Comparison of ENCODE assay signal across 14 mouse cellular contexts in genomic region chr4:140689873-140690655, GRCm38 (mm10). TPM values are rescaled to one million over a fixed set of nuclear protein-coding genes. Genes with fewer than 3 reads are reported as not detected.
DNase-seq lines count a peak whose midpoint lies in the region; ATAC-seq lines count a peak whose summit lies in the region.
"Had no signal": no experiment of that assay in that cellular context is flagged by ENCODE, and none has a peak within 500 bp of the region (broad histone marks: within the 10 kb centered on the region; RNA-seq: fewer than 3 reads in every experiment).

No protein-coding gene starts in this region.

- H3K4me3 ChIP-seq in embryonic facial prominence, embryonic 13.5 days, result no peak overlapping the region
- no peak overlapping the region for H3K4me3 ChIP-seq in embryonic facial prominence, embryonic 10.5 days
- H3K4me3 ChIP-seq: forebrain, embryonic 15.5 days; heart, embryonic 13.5 days; kidney, embryonic 15.5 days; midbrain, embryonic 13.5 days had no signal

- H3K4me1 ChIP-seq in embryonic facial prominence, embryonic 13.5 days, result peaks cover 2% of the 10 kb centered on the region; the same call in 1 of the 2 replicates
- peaks cover 29% of the 10 kb centered on the region for H3K4me1 ChIP-seq in embryonic facial prominence, embryonic 10.5 days
- H3K4me1 ChIP-seq: forebrain, embryonic 15.5 days; midbrain, embryonic 13.5 days had no signal

- no peak overlapping the region for H3K4me2 ChIP-seq in embryonic facial prominence, embryonic 13.5 days
- H3K4me2 ChIP-seq: forebrain, embryonic 15.5 days; heart, embryonic 13.5 days; kidney, embryonic 15.5 days; midbrain, embryonic 13.5 days had no signal

- DNase-seq in embryonic facial prominence, embryonic 10.5 days (ENCODE audit: low spot score), result no peak
- DNase-seq in 416B (ENCODE audit: low read depth), result peak; percentile 68
- DNase-seq in c-Kit-positive CD71-positive TER-119-positive erythroid progenitor cells, embryonic 14.5 days (ENCODE audit: low spot score), result peak; percentile 68
- DNase-seq in right cerebral cortex, postnatal 36 days (ENCODE audit: low spot score in 2 of 2), result no peak
- no peak for DNase-seq in cerebellum, adult 11 months
- DNase-seq in cerebellum, adult 9-10 months, result no peak
- DNase-seq: adrenal gland, adult 8-10 months; cerebellum, postnatal 10 days had no signal

- no peaks in the 10 kb centered on the region for H3K9me3 ChIP-seq in embryonic facial prominence, embryonic 13.5 days
- no peaks in the 10 kb centered on the region for H3K9me3 ChIP-seq in embryonic facial prominence, embryonic 10.5 days
- H3K9me3 ChIP-seq: forebrain, embryonic 15.5 days; heart, embryonic 13.5 days; kidney, embryonic 15.5 days; midbrain, embryonic 13.5 days had no signal

- H3K36me3 ChIP-seq in embryonic facial prominence, embryonic 13.5 days, result no peaks in the 10 kb centered on the region
- H3K36me3 ChIP-seq in embryonic facial prominence, embryonic 10.5 days (replicated peaks), result no peaks in the 10 kb centered on the region
- H3K36me3 ChIP-seq: forebrain, embryonic 15.5 days; heart, embryonic 13.5 days; kidney, embryonic 15.5 days; midbrain, embryonic 13.5 days had no signal

- no peak overlapping the region for H3K9ac ChIP-seq in embryonic facial prominence, embryonic 13.5 days
- H3K9ac ChIP-seq: forebrain, embryonic 15.5 days; heart, embryonic 13.5 days; kidney, embryonic 15.5 days; midbrain, embryonic 13.5 days had no signal

- 0 out of 2 replicates have a peak overlapping the region, but pooled peaks have one; percentile 23 for H3K27ac ChIP-seq in embryonic facial prominence, embryonic 13.5 days
- no peak overlapping the region for H3K27ac ChIP-seq in embryonic facial prominence, embryonic 10.5 days (replicated peaks)
- H3K27ac ChIP-seq: forebrain, embryonic 15.5 days; heart, embryonic 13.5 days; kidney, embryonic 15.5 days; midbrain, embryonic 13.5 days had no signal

- peaks cover 6% of the 10 kb centered on the region; the same call in 1 of the 2 replicates for H3K27me3 ChIP-seq in embryonic facial prominence, embryonic 13.5 days
- H3K27me3 ChIP-seq in embryonic facial prominence, embryonic 10.5 days (replicated peaks; ENCODE audit: low read depth, poor library complexity, severe bottlenecking), result 0 out of 2 replicates have a peak, but pooled peaks cover 12% of the 10 kb centered on the region
- H3K27me3 ChIP-seq: forebrain, embryonic 15.5 days; kidney, embryonic 15.5 days; midbrain, embryonic 13.5 days had no signal

- 61% methylated on average over 16 of the region's 16 CpGs for WGBS in embryonic facial prominence, embryonic 13.5 days
- WGBS in embryonic facial prominence, embryonic 10.5 days, result 74% methylated on average over 16 of the region's 16 CpGs

- ATAC-seq in embryonic facial prominence, embryonic 13.5 days (ENCODE audit: insufficient number of reproducible peaks, insufficient read depth, low FRiP score, low TSS enrichment, low read depth), result no peak
- ATAC-seq in megakaryocyte progenitor cell, adult 5-6 weeks (replicated peaks; ENCODE audit: poor library complexity), result peak; percentile 62
- ATAC-seq: forebrain, embryonic 15.5 days; midbrain, embryonic 13.5 days had no signal

RNA-seq across cellular contexts. Expression of gene Rcc2, which starts 10.3 kb away (rescaled TPM):
- 43.5 and 44.2 TPM in 2 replicates for polyA plus RNA-seq in embryonic facial prominence, embryonic 13.5 days (2015; fragmentation: Nextera tagmentation; extraction: Ambion mirVana)
- polyA plus RNA-seq in embryonic facial prominence, embryonic 10.5 days (2016; fragmentation: Nextera tagmentation; extraction: Ambion mirVana), result 54.4 and 59.8 TPM in 2 replicates
- total RNA-seq in megakaryocyte progenitor cell, adult 5-6 weeks (2015), result 76.5 and 77.3 TPM in 2 replicates
- 152 and 159 TPM in 2 replicates for total RNA-seq in megakaryocyte progenitor cell, adult 5-6 weeks (2017)

RNA-seq across cellular contexts. Expression of gene Arhgef10l, which starts 24.3 kb away (rescaled TPM):
- polyA plus RNA-seq in embryonic facial prominence, embryonic 13.5 days (2015; fragmentation: Nextera tagmentation; extraction: Ambion mirVana), result 11.5 and 11.6 TPM in 2 replicates
- 17.9 and 18.2 TPM in 2 replicates for polyA plus RNA-seq in embryonic facial prominence, embryonic 10.5 days (2016; fragmentation: Nextera tagmentation; extraction: Ambion mirVana)
- 1.1 and 3.8 TPM in 2 replicates for total RNA-seq in megakaryocyte progenitor cell, adult 5-6 weeks (2015)
- total RNA-seq in megakaryocyte progenitor cell, adult 5-6 weeks (2017), result 2.6 and 8.5 TPM in 2 replicates

RNA-seq across cellular contexts. Expression of gene Padi6, which starts 52.4 kb away (rescaled TPM):
- not detected in 2 replicates for polyA plus RNA-seq in embryonic facial prominence, embryonic 13.5 days (2015; fragmentation: Nextera tagmentation; extraction: Ambion mirVana)
- polyA plus RNA-seq in embryonic facial prominence, embryonic 10.5 days (2016; fragmentation: Nextera tagmentation; extraction: Ambion mirVana), result not detected in 2 replicates
- total RNA-seq in megakaryocyte progenitor cell, adult 5-6 weeks (2015), result not detected in 2 replicates
- not detected in 2 replicates for total RNA-seq in megakaryocyte progenitor cell, adult 5-6 weeks (2017)
- total RNA-seq: adrenal gland, adult 8-10 months had no signal
- polyA plus RNA-seq: heart, embryonic 13.5 days; kidney, embryonic 15.5 days; midbrain, embryonic 13.5 days had no signal

Comparison
In these comparisons a context has a peak if more than half of its experiments do, and no peak if none do; other contexts are left out.
1. DNase-seq: peak in 416B (single experiment) and c-Kit-positive CD71-positive TER-119-positive erythroid progenitor cells, embryonic 14.5 days (single experiment); none in embryonic facial prominence, embryonic 10.5 days (single experiment), right cerebral cortex, postnatal 36 days (0 of 2), cerebellum, adult 11 months (single experiment) and cerebellum, adult 9-10 months (single experiment).